Mouse (Mus musculus) megakaryocyte progenitor cell, adult 5-6 weeks (primary cell): ENCODE data around the gene Selenof. TPM values are rescaled to one million over a fixed set of nuclear protein-coding genes. Genes with fewer than 3 reads are reported as not detected.

ENCODE experiments used
- ATAC-seq: replicated peaks from 2 replicates; pipeline ENCODE4 v1.8.0; 2016; ENCODE audit warnings: mild to moderate bottlenecking, moderate TSS enrichment, inconsistent platforms; ENCODE audit not compliant: poor library complexity
- total RNA-seq, 2 experiments: library from RNA; stranded (forward) in 1 of 2; stranded (reverse) in 1 of 2; fragments of 157-497, 149-512 nt in 1 of 2; fragments of 200-1000 nt in 1 of 2; gene quantifications; 2 replicates each; pipeline versions ENCODE4 v1.2.3 to v1.2.4; 2015 to 2017

The Selenof gene
- 542 and 574 TPM in 2 replicates for total RNA-seq (2015)
- 723 and 819 TPM in 2 replicates for total RNA-seq (2017)

DNA sequence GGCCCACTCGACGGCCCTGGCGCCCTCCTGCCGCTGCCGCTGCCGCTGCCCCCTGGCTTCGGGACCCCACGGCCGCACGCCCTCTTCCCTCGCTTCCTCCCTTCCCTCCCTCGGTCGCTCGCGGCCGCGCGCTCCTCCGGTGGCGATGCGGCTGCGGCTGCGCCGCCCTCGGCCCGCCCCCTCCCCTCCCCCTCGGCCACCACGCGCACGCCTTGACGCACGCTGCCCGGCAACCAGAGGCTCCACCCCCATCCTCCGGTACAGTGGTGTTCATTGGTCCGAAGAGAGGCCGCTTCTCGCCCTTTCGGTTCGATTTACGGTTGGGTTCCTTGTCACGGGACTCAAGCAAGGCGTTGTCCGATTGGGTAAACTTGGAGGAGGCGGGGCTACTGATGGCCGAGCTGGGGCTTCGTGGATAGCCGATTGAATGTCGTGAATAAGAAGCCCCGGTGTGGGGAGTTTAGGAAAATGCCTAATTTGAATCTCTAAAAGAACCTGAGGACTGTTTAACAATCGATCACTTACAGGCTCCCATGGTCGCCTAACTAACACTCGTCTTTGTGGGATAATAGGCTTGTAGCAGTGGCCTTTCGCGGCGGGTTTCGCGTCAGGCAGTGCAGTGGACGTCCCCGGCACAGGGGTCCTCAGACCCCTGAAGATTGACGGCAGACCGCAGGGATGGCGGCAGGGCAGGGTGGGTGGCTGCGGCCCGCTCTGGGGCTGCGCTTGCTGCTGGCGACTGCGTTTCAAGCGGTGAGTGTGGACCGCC is at the start of gene Selenof, which contains the start of gene Hs2st1:
Gene Selenof, plus strand, starts transcription at position 258 of the 769 bp plus-strand sequence.
Gene Hs2st1, minus strand, starts transcription at position 135 of the 769 bp plus-strand sequence.
- peak; percentile 91 for ATAC-seq

DNA sequence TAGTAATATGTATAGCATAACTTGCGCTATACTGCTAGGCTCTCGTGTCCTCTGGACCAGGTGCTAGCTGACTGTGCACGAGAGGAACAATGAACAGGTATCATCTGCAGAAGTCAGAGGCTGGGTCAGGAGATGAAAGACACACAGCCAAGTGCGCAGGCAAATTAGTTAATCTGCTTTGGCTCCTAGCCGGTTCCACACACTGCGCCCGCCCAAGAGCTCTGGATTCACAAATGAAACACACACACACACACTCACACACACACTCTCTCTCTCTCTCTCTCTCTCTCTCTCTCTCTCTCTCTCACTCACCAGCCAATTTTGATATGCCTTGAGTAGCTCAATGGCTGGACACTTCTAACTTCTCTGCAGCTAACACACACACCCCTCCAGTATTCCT is 42.2 kb upstream of the Selenof start:
- no peak for ATAC-seq

DNA sequence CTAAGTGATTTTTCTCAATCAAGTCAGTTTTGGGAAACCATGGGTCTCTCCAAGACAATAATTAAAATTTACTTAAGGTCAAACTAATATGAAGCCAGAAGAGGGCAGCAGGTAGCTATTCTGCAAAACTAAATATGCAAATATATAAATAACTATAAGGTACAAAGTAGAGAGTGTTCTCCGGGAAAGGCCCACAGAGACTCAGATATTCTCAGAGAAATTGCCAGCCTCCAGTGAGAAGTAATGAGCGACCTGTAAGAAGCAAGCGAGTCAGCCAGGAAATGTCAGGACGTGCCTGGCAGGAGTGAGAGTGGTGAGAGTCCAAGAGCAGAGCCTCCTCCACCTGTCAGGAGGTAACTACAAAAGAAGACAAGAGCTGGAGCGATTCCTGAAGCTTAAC is 39.1 kb upstream of the Selenof start:
- peak; percentile 74 for ATAC-seq

DNA sequence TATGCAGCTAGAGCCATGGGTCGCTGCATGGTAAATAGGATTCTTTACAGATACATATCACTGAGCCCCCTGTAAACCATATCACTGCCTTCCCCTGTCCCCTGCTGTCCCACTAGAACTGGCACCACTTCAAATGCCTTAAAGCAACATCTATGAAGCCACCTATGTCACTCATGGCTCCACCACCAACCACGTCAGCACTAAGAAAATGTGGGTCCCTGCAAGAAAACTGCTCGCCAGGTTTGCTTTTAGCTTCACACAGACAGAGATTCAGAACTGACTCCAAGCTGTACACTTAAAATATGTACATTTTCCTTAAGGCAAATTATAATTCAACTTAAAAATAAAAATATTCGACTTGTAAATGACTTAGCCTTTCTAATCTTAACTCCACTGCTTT is 35.0 kb upstream of the Selenof start:
- ATAC-seq = no peak

DNA sequence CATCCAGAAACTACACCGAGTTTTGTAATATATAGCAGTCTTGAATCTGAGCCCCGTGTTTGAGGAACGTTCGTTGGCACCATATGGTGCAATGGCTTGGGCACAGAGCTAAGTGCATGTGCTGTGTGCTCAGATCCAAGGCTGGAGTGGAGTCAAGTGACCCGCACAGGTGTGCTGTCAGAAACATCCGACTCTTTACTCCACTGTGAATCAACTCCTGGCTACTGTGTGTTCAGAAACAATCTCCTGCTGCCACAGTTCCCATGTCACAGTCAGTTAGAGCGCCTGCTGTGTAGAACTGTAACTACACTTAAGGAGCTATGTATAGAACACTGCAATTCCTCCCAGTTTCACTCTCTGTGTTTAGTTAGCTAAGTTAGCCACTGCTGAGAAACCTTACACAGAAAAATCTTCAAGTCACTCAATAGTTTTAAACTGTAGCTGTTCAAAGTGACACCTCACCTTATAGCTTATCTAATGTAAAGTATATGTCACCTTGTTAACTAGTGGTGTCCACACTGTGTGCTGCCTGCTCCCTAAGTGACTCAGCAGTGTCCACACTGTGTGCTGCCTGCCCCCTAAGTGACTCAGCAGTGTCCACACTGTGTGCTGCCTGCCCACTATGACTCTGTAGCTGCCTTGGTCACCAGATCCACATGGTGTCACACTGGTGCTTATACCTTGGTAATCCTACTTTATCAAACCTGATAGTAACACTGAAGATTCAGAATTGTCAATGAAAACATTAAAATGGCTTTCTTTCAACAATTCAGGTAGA is 32.8 kb upstream of the Selenof start:
- peak; percentile 60 for ATAC-seq

DNA sequence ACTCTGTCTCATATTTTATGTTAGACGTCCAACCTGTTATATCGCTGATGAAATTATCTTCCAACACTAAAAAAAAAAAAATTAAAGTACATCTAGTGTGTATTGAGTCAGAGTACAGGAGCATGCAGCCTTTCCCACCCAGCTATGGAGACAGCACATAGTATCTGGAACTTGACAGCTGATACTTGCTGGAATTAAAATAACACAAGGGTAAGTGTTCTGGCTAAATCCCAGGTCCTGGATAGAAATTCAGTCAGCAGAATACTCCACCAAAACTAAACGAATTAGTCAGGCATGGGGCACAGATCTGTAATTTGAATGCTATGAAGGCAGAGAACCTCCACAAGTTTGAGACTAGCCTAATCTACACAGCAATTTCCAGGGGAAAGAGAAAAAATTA is 31.1 kb upstream of the Selenof start:
- no peak for ATAC-seq

DNA sequence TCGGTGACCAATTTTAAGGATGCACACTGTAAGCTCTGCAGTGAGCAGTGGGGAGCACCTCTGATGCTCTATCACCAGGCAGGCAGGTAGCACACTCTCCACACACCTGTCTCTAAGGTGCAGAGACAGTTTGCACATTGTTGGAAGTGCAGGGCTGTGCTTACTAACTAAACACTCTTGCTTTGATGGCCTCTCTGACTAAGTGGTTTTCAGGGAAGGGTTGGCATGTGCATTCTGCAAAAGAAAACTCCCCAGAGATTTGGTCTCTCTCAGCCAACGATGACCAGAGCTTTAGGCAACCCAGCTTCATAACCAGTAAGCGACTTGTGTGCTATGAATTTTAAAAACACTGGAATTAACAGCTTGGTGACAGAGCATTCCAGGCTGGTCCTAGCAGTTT is 29.3 kb upstream of the Selenof start:
- no peak for ATAC-seq

DNA sequence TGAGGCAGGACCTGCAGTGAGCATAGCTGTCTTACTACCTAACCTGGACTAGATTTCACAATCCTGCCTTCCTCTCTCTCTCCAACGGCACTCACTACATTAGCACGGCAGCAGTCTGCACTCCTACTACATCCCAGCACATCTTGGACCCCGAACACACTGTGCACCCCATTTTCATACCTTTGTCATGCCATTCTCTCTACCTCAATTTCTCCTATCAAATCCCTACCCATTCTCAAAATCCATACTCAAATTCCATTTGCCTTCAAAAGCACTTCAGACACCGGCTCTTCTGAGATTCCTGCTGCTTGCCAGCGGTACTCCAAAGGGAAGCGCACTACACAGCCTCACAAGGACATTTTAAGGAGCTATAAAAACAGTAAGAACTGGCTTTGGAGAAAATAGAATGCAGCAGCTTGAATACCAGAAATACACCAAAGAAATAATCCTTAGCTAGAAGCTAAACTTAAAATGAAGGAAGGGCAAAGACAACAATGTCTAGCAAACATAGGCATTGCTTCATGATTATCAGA is 28.1 kb upstream of the Selenof start:
- ATAC-seq = 0 out of 2 replicates have a peak, but pooled peaks have one; percentile 21

DNA sequence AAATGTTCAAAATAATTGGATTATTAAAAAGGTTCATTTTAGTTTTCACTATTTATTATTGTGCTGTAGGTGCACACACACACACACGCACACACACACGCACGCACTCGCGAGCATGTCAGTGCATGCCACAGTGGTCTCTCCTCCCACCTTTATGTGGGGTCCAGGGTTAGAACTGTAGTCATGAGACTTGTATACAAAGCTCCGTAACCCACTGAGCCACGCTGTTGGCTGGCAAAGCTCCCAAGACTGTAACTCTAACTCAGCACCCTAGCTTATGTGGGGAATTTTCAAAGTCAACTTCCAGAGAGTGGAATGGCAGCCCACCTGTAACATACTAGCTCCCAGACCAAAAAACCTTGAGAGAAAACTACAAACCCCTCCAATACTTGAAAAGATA is 25.0 kb upstream of the Selenof start:
- ATAC-seq = no peak

DNA sequence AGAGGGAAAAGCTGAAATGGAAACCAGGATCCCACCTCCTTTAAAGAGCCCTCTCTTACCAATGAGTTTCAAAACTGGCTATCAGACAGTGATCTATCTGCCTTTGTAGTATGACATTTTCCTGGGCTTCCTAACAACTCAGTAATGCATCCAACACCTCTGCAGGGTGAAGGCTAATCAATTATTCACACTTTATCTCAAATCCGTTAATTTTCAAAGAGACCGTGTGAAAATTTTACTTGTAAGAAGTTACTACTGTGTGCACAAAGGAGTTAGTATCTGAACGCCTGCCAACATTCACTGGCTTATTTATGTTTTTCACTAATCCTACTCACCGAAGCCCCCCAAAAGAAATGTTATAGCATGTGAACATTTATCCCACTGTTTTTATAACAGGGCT is 24.3 kb upstream of the Selenof start:
- ATAC-seq = no peak

DNA sequence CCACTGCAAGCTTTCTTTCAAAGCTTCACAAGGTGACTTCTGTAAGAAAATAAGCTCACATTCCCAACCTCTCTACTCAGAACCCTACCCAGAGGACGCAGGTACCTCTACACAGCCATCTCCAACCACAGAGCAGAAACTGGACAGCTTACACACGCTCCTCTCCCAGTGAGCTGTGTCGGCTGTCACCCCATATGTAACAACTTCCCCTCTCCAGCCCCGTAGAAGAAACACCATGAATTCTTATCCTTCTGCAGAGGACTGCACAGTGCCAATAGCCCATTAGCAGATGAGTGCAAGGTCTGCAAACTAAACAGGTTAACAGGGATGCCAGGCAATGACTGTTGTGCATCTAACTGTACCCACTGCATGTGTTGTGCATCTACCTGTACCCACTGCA is 23.6 kb upstream of the Selenof start:
- peak; percentile 37 for ATAC-seq

DNA sequence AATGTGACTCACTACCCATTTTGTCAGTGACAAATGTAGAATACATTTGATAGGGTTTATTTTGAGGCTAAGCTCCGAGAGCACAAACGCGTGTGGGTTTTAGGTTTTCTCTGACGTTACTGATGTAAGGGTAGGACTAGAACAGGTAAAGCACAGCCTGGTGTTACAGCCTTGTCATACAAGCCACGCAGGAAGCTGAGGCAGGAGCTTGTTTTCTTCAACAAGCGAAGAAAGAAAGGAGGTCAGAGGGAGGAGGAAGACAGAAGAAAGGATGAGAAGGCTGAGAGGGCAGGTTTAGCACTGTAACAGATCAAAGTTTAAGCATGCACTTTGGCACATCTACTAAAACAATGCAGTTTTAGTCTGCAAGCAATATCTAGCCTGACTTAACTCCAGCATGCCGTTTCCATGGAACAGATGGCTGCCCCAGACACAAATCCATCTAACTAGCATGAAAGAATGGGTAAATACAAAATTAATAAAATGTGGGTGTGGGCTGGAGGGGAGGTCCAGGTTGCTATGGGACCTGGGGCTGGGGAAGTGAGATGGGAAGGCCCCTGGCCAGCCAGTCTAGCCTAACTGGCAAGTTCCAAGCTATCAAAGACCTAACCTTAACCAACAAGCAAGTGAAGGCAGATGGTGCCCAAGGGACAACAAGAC is 21.8 kb upstream of the Selenof start:
- no peak for ATAC-seq

DNA sequence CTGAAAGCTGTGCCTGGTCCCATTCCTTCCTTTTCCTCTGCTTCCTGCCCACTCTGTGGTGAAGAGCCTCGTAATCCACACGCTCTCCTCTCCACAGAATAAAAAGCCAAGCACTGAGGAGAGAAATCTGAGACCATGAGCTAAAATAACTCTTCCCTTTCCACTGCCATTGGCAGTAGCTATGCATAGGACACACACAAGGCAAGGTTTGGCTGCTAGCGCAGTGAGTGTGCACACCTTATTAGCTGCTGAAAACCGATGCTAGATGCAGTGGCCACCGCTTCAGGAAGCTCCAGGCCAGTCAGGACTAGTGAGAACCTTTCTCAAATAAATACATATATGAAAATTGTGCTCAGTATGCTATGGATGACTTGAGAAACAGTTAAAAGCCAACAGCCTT is 20.1 kb upstream of the Selenof start:
- no peak for ATAC-seq

DNA sequence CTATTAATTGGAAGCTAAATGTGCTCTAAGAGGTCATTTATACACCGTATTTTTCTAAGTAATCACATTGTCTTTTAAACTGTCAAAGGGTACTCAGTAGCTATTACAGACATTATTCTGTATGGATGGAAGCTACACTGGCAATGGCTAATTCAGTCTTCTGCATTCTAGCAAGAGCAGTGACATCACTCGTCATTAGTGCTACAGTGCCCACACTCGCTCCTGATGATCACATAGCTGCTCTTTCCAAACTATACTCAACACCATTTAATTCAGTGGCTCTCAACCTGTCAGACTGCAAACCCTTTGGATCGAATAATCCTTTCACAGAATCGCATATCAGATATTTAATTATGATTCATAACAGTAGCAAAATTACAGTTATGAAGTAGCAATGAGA is 19.4 kb upstream of the Selenof start:
- ATAC-seq = no peak

DNA sequence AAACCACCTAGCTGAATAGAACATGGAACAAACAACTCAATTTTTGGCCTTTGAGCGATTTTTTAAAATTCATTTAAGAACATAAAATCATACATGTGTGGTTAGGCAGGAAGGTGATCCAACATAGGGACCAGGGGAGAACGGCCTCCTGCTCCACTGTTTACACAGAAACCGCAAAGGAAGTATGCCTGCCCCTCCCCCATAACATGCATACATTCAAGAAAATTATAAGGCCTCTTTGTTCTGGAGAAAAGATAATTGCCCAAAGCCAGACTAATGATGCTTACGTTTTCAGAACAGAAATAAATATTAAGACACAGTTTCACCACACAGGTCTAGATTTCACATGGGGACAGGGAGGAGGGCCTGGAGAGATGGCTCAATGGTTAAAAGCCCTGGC is 18.7 kb upstream of the Selenof start:
- ATAC-seq = peak; percentile 12

DNA sequence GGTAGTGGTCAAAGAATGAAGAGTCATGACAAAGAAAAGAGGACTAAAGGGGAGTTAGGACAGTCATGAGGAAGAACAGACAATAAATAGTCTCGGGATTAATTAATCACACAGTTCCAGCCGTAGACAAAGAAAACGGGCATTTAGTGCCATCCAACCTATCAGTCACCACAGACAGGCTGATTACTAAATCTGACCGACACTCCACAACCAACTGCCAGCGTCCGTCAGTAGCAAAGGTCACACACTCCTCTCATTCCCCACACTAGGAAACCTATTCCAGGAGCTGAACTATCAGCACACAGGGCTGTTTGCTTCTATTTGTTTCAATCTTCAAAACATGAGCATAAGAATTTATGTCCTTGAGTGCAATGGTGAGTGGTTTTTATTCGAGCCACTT is 16.2 kb upstream of the Selenof start:
- ATAC-seq = peak; percentile 42

DNA sequence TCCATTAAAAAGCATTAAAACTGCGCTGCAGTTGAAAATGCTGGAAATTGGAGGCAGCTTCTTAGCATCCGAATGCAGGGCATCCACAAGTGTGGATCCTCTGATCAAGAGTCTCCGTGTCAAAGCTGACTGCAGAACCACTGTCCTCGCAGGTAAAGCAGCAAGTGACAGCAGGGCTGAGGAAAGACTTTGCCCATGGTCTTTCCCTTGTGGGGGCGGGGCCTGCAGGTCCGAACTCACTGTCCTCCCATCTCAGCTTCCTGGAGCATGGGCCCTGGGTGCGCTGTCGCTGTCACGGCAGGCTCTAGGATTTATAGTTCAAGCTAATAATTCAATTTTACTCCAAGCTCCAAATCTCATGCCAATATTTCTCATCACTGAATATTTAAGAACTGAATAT is 15.6 kb upstream of the Selenof start:
- ATAC-seq = no peak

DNA sequence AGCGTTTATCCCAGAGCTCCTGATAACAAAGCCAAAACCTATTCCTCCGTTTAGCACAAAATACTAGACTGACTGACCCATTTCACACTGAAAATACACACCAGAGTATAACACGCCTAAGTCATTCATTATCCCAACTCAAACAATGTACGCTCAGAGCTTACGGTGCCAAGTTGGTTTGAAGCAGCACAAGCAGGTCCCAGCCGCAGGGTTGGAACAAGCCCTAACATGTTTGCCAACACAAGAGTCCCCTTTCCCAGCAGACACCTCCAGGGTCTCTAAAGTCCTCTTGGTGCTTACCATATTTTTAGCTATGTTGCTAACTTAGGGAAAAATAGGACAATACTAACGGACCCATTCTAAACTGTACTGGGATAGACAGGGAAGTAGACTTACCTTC is 15.0 kb upstream of the Selenof start:
- ATAC-seq = no peak

DNA sequence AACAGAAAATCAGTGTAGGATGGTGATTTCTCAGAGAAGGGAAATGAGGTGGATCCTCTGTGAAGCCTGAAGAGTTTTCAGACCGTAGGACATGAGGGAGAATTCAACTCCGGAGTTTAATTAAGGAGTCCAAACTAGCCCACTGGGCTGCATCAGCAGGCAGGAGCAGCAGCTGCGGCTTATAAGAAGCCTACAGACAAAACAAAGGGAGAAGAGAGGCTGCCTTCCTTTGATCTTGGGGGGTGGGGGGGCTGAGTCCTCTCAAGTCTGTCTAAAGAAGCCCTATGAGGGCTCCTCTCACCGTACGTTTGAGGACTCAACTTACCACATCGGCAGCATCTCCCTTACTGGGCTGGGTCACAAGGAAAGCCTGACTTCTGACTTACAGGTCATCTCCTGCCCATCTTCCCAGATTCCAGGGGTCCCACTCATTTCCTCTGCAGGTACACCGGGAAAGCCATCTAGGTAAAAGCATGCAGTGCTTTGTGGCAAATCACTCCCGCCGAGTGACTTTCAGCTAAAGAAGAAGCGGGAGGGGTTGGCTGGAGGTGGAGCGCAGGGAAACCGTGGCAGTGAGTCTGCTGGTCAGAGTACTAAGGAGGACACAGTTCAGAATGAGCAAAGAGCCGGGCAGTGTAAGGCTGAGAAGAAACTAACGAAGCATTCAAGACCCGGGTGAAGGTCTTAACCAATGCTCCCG is 13.3 kb upstream of the Selenof start:
- ATAC-seq = no peak

DNA sequence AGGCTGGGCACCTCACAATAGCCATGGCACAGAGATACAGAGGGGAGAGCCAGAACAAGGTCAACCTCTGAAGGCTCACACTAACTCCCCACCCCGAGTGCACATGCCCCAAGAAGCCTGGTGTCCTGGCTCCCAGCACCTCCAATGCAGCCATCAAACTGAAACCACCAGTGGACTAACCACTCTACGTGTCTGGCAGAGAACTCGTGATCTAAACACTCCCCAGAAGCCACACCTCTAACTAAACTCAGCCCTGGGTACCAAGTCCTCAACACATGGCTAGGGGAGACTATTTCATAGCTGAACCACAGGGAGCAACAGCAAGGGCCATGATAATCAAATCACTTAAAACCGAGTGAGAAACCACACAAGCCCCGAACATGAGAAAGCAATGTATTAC is 11.8 kb upstream of the Selenof start:
- no peak for ATAC-seq
